8 mouse cellular contexts compared by ENCODE assay signal in the genomic region with DNA sequence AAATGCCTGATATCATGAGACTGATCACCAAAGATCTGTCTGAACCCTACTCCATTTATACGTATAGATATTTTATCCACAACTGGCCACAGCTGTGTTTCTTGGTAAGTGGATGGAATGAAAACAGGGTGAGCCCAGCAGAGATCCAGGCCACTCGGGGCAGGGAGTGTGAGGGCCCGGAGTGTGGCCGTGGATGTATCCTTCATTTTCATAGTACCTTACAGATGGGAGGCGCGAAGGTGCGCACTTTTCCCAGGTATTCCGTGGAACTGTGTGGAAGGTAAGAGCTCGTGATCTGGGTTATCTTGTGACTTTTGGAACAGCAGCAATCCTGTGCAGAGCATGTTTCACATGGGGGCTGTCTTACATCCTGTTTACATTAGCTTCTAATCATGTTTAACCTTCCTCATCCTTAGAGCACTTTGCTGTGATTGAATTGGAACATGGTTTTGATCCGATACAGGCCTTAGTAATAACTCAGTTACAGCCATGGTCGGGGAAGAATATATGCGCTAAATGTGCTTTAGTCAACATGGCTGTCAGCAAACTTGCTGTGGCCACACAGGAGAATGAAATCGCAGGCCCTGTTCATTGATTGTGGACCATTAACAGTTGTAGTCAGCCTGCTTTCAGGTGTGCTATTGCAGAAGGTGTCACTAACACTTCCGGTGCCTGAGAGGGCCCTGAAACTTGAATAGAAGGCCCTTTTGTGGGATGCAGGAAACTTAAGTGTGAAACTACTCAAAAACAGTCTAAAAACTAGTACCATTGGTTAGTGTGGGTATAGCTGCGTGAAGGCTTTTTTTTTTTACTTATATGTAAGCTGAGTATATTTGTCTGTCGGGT. TPM values are rescaled to one million over a fixed set of nuclear protein-coding genes. Genes with fewer than 3 reads are reported as not detected.
DNase-seq lines count a peak whose midpoint lies in the region; ATAC-seq and TF ChIP-seq lines count a peak whose summit lies in the region.

No protein-coding gene starts in this region.

- H3K4me2 ChIP-seq in forebrain, embryonic 14.5 days (ENCODE audit: low read length), result peak overlapping the region; percentile 78
- H3K4me2 ChIP-seq in neural tube, embryonic 13.5 days, result peak overlapping the region; percentile 82

- H3K27ac ChIP-seq in layer of hippocampus, adult 2 months, result peak overlapping the region; percentile 94
- no peak overlapping the region for H3K27ac ChIP-seq in forebrain, embryonic 14.5 days (ENCODE audit: low read depth, low read length)
- H3K27ac ChIP-seq in limb, embryonic 10.5 days, result peak overlapping the region; percentile 94
- H3K27ac ChIP-seq in neural tube, embryonic 13.5 days (replicated peaks), result no peak overlapping the region

- DNase-seq in layer of hippocampus, adult 2 months (ENCODE audit: low spot score in 2 of 2), result no peak
- no peak for DNase-seq in layer of hippocampus, adult 8-10 months (ENCODE audit: low spot score in 2 of 2)
- DNase-seq in NIH3T3 (ENCODE audit: low read depth), result peak; percentile 2
- DNase-seq in forebrain, embryonic 14.5 days (ENCODE audit: low spot score), result no peak
- no peak for DNase-seq in limb, embryonic 10.5 days (ENCODE audit: low spot score)
- no peak for DNase-seq in retina, postnatal 1 day
- DNase-seq in spleen, postnatal 4 days (ENCODE audit: low spot score in 2 of 2), result no peak

- H3K36me3 ChIP-seq in forebrain, embryonic 14.5 days (ENCODE audit: control insufficient read depth, insufficient read depth, low read length), result peaks cover 3% of the 10 kb centered on the region; the same call in 1 of the 2 replicates
- peaks cover 27% of the 10 kb centered on the region for H3K36me3 ChIP-seq in limb, embryonic 10.5 days
- no peaks in the 10 kb centered on the region for H3K36me3 ChIP-seq in neural tube, embryonic 13.5 days

- peak overlapping the region; percentile 68 for H3K4me3 ChIP-seq in layer of hippocampus, adult 2 months
- H3K4me3 ChIP-seq in forebrain, embryonic 14.5 days (ENCODE audit: low read depth, low read length), result peak overlapping the region; percentile 97
- H3K4me3 ChIP-seq in limb, embryonic 10.5 days, result peak overlapping the region; percentile 98
- peak overlapping the region; percentile 99 for H3K4me3 ChIP-seq in neural tube, embryonic 13.5 days

- ATAC-seq in forebrain, embryonic 14.5 days, result no peak
- ATAC-seq in neural tube, embryonic 13.5 days (ENCODE audit: low read depth), result no peak

- peak overlapping the region; percentile 96 for H3K9ac ChIP-seq in forebrain, embryonic 14.5 days (ENCODE audit: low read length)
- H3K9ac ChIP-seq in neural tube, embryonic 13.5 days, result peak overlapping the region; percentile 95

- no peaks in the 10 kb centered on the region for H3K9me3 ChIP-seq in forebrain, embryonic 14.5 days (replicated peaks; ENCODE audit: control insufficient read depth, low read length)
- no peaks in the 10 kb centered on the region for H3K9me3 ChIP-seq in limb, embryonic 10.5 days (replicated peaks)
- no peaks in the 10 kb centered on the region for H3K9me3 ChIP-seq in neural tube, embryonic 13.5 days

- 60% methylated on average over 16 of the region's 16 CpGs for whole genome bisulfite sequencing in forebrain, embryonic 14.5 days
- 63% methylated on average over 16 of the region's 16 CpGs for WGBS in limb, embryonic 10.5 days
- 53% methylated on average over 16 of the region's 16 CpGs for WGBS in neural tube, embryonic 13.5 days

- no peak for TF ChIP-seq CTCF in layer of hippocampus, adult 2 months (conservative IDR thresholded peaks at IDR 0.05)

- peaks cover 18% of the 10 kb centered on the region for H3K4me1 ChIP-seq in forebrain, embryonic 14.5 days (ENCODE audit: control insufficient read depth, insufficient read depth, low read length)
- H3K4me1 ChIP-seq in limb, embryonic 10.5 days, result peaks cover 18% of the 10 kb centered on the region
- peaks cover 34% of the 10 kb centered on the region for H3K4me1 ChIP-seq in neural tube, embryonic 13.5 days (replicated peaks)

- H3K27me3 ChIP-seq in forebrain, embryonic 14.5 days (replicated peaks; ENCODE audit: control insufficient read depth, insufficient read depth, low read length), result no peaks in the 10 kb centered on the region
- H3K27me3 ChIP-seq in limb, embryonic 10.5 days (ENCODE audit: low read depth, poor library complexity, severe bottlenecking), result no peaks in the 10 kb centered on the region
- H3K27me3 ChIP-seq in neural tube, embryonic 13.5 days, result no peaks in the 10 kb centered on the region

RNA-seq across cellular contexts. Expression of gene Naa30, which starts 1.5 kb away (rescaled TPM):
- total RNA-seq in layer of hippocampus, adult 2 months (2021), result 10 to 100 TPM; 38.5 to 45.2 TPM
- total RNA-seq in layer of hippocampus, adult 8-10 months (2022), result 10 to 100 TPM; 33.6 to 38.5 (median 35.7) TPM
- 15.0 and 15.4 TPM in 2 replicates for polyA plus RNA-seq in forebrain, embryonic 14.5 days (2014; fragmentation: Nextera tagmentation; extraction: Ambion mirVana)
- polyA plus RNA-seq in limb, embryonic 10.5 days (2016; fragmentation: Nextera tagmentation; extraction: Ambion mirVana), result 9.8 and 10.7 TPM in 2 replicates
- 13.5 and 16.7 TPM in 2 replicates for polyA plus RNA-seq in neural tube, embryonic 13.5 days (2015; fragmentation: Nextera tagmentation; extraction: Ambion mirVana)

Comparison
In these comparisons a context has a peak if more than half of its experiments do, and no peak if none do; other contexts are left out.
1. H3K27ac ChIP-seq: peak in layer of hippocampus, adult 2 months (single experiment) and limb, embryonic 10.5 days (single experiment); none in forebrain, embryonic 14.5 days (single experiment) and neural tube, embryonic 13.5 days (single experiment).
2. Peak in every context shown above with its lines, with median percentiles within 50 percentile points of each other: H3K4me3 ChIP-seq.